ENCODE assay signal across 18 mouse cellular contexts in genomic region chr5:116003825-116004224, GRCm38 (mm10). TPM values are rescaled to one million over a fixed set of nuclear protein-coding genes. Genes with fewer than 3 reads are reported as not detected.
DNase-seq lines count a peak whose midpoint lies in the region; ATAC-seq and TF ChIP-seq lines count a peak whose summit lies in the region.
"Had no signal": no experiment of that assay in that cellular context is flagged by ENCODE, and none has a peak within 500 bp of the region (broad histone marks: within the 10 kb centered on the region; RNA-seq: fewer than 3 reads in every experiment).

No protein-coding gene starts in this region.

- peaks cover 36% of the 10 kb centered on the region for H3K36me3 ChIP-seq in kidney, embryonic 15.5 days
- H3K36me3 ChIP-seq in E14TG2a.4 (ENCODE audit: insufficient read depth, low read length), result peaks cover 44% of the 10 kb centered on the region
- H3K36me3 ChIP-seq in hindbrain, embryonic 15.5 days, result no peaks in the 10 kb centered on the region
- H3K36me3 ChIP-seq in intestine, embryonic 15.5 days, result no peaks in the 10 kb centered on the region

- DNase-seq in adrenal gland, adult 2 months, result peak; percentile 58
- no peak for DNase-seq in adrenal gland, adult 18-20 months (ENCODE audit: low spot score in 2 of 2)
- no peak for DNase-seq in kidney, postnatal 36 days
- DNase-seq: cerebellum, adult 11 months; cerebellum, postnatal 36 days; thymus, postnatal 14 days had no signal

- H3K4me3 ChIP-seq in kidney, embryonic 15.5 days (replicated peaks), result no peak overlapping the region
- peak overlapping the region; percentile 69 for H3K4me3 ChIP-seq in E14TG2a.4 (replicated peaks; ENCODE audit: low read length)
- H3K4me3 ChIP-seq in hindbrain, embryonic 15.5 days, result no peak overlapping the region
- no peak overlapping the region for H3K4me3 ChIP-seq in intestine, embryonic 15.5 days (replicated peaks)
- H3K4me3 ChIP-seq: forebrain, embryonic 13.5 days; megakaryocyte, embryonic 14.5 days; stomach, embryonic 15.5 days had no signal

- H3K9me3 ChIP-seq in kidney, embryonic 15.5 days (replicated peaks), result no peaks in the 10 kb centered on the region
- no peaks in the 10 kb centered on the region for H3K9me3 ChIP-seq in E14TG2a.4 (ENCODE audit: low read length)
- no peaks in the 10 kb centered on the region for H3K9me3 ChIP-seq in hindbrain, embryonic 15.5 days
- no peaks in the 10 kb centered on the region for H3K9me3 ChIP-seq in intestine, embryonic 15.5 days
- H3K9me3 ChIP-seq: forebrain, embryonic 13.5 days; megakaryocyte, embryonic 14.5 days; stomach, embryonic 15.5 days had no signal

- TF ChIP-seq CTCF in E14TG2a.4 (conservative IDR thresholded peaks at IDR 0.05; ENCODE audit: low read length), result no peak

- 26% methylated on average over 13 of the region's 13 CpGs for WGBS in kidney, embryonic 15.5 days
- WGBS in hindbrain, embryonic 15.5 days, result 37% methylated on average over 13 of the region's 13 CpGs
- 51% methylated on average over 13 of the region's 13 CpGs for WGBS in intestine, embryonic 15.5 days

- H3K9ac ChIP-seq in kidney, embryonic 15.5 days, result no peak overlapping the region
- H3K9ac ChIP-seq in hindbrain, embryonic 15.5 days, result no peak overlapping the region
- H3K9ac ChIP-seq in intestine, embryonic 15.5 days, result no peak overlapping the region
- H3K9ac ChIP-seq: forebrain, embryonic 13.5 days; stomach, embryonic 15.5 days had no signal

- no peaks in the 10 kb centered on the region for H3K27me3 ChIP-seq in kidney, embryonic 15.5 days
- no peaks in the 10 kb centered on the region for H3K27me3 ChIP-seq in E14TG2a.4 (ENCODE audit: insufficient read depth, low read length)
- H3K27me3 ChIP-seq in hindbrain, embryonic 15.5 days, result no peaks in the 10 kb centered on the region
- no peaks in the 10 kb centered on the region for H3K27me3 ChIP-seq in intestine, embryonic 15.5 days (replicated peaks)
- H3K27me3 ChIP-seq: CH12.LX; forebrain, embryonic 13.5 days; megakaryocyte, embryonic 14.5 days; stomach, embryonic 15.5 days had no signal

- ATAC-seq in kidney, embryonic 15.5 days (replicated peaks; ENCODE audit: low FRiP score), result peak; percentile 55; the same call in 1 of the 2 replicates
- no peak for ATAC-seq in hindbrain, embryonic 15.5 days (ENCODE audit: low FRiP score, low read depth)
- no peak for ATAC-seq in cerebellum, adult (ENCODE audit: insufficient number of reproducible peaks, low FRiP score, low TSS enrichment)
- no peak for ATAC-seq in intestine, embryonic 15.5 days
- ATAC-seq: forebrain, embryonic 13.5 days; lung, postnatal 0 days had no signal

- H3K4me2 ChIP-seq in kidney, embryonic 15.5 days, result peak overlapping the region; percentile 20; the same call in 1 of the 2 replicates
- peak overlapping the region; percentile 30 for H3K4me2 ChIP-seq in hindbrain, embryonic 15.5 days
- H3K4me2 ChIP-seq in intestine, embryonic 15.5 days (replicated peaks), result no peak overlapping the region
- H3K4me2 ChIP-seq: forebrain, embryonic 13.5 days; heart, embryonic 11.5 days; liver, embryonic 11.5 days; stomach, embryonic 15.5 days had no signal

- peaks cover 35% of the 10 kb centered on the region for H3K4me1 ChIP-seq in kidney, embryonic 15.5 days
- peaks cover 52% of the 10 kb centered on the region for H3K4me1 ChIP-seq in E14TG2a.4 (replicated peaks; ENCODE audit: low read depth, low read length)
- peaks cover 8% of the 10 kb centered on the region; the same call in 1 of the 2 replicates for H3K4me1 ChIP-seq in hindbrain, embryonic 15.5 days (replicated peaks)
- H3K4me1 ChIP-seq in intestine, embryonic 15.5 days (replicated peaks), result 0 out of 2 replicates have a peak, but pooled peaks cover 5% of the 10 kb centered on the region
- H3K4me1 ChIP-seq: forebrain, embryonic 13.5 days; stomach, embryonic 15.5 days had no signal

- no peak overlapping the region for H3K27ac ChIP-seq in kidney, embryonic 15.5 days
- H3K27ac ChIP-seq in hindbrain, embryonic 15.5 days (replicated peaks), result 0 out of 2 replicates have a peak overlapping the region, but pooled peaks have one; percentile 8
- no peak overlapping the region for H3K27ac ChIP-seq in intestine, embryonic 15.5 days
- H3K27ac ChIP-seq: forebrain, embryonic 13.5 days; stomach, embryonic 15.5 days had no signal

RNA-seq across cellular contexts. Expression of gene Prkab1, which starts 20.5 kb away (rescaled TPM):
- 10 to 100 TPM; 60.7 to 90.8 TPM for total RNA-seq in adrenal gland, adult 2 months (2021)
- 118 and 163 TPM in 2 replicates for polyA plus RNA-seq in adrenal gland, adult 2 months (2012; rRNA removed)
- 10 to 100 TPM; 48.3 to 85.0 TPM for total RNA-seq in adrenal gland, adult 18-20 months (2021)
- polyA plus RNA-seq in kidney, embryonic 15.5 days (2015; fragmentation: Nextera tagmentation; extraction: Ambion mirVana), result 74.6 and 85.1 TPM in 2 replicates
- polyA plus RNA-seq in hindbrain, embryonic 15.5 days (2015; fragmentation: Nextera tagmentation; extraction: Ambion mirVana), result 47.5 and 49.8 TPM in 2 replicates
- 68.4 and 69.9 TPM in 2 replicates for polyA plus RNA-seq in intestine, embryonic 15.5 days (2015; fragmentation: Nextera tagmentation; extraction: Ambion mirVana)
